Mouse (Mus musculus) hindbrain, embryonic 16.5 days (tissue): ENCODE results near the gene Cdyl. TPM values are rescaled to one million over a fixed set of nuclear protein-coding genes. Genes with fewer than 3 reads are reported as not detected.

Experiments
- polyA plus RNA-seq: library from polyadenylated mRNA; unstranded; fragments of >200 nt; fragmentation: Nextera tagmentation; extraction: Ambion mirVana; gene quantifications from 2 replicates; pipeline ENCODE4 v1.2.1, GENCODE M21; 2015

The Cdyl gene
- polyA plus RNA-seq, 1 experiment from 2014 or later = 2.6 TPM

Other genes with a start within 250 kb of the Cdyl start
- 8.3 TPM in 2 replicates for gene Rpp40, start 246.5 kb downstream of the Cdyl start, polyA plus RNA-seq